Mouse (Mus musculus) forebrain, embryonic 13.5 days (tissue): ENCODE results near the gene Paqr6. TPM values are rescaled to one million over a fixed set of nuclear protein-coding genes. Genes with fewer than 3 reads are reported as not detected.

Source experiments
- polyA plus RNA-seq: library from polyadenylated mRNA; unstranded; fragments of >200 nt; fragmentation: Nextera tagmentation; extraction: Ambion mirVana; gene quantifications from 2 replicates; pipeline ENCODE4 v1.2.1, GENCODE M21; 2015

Paqr6 gene
- polyA plus RNA-seq, 1 experiment from 2014 or later, result 1.0 TPM

Other genes with a start within 250 kb of the Paqr6 start
- gene Mef2d, start 222.2 kb upstream of the Paqr6 start, polyA plus RNA-seq, result 15.0 and 16.5 TPM in 2 replicates
- gene Rhbg, start 109.9 kb upstream of the Paqr6 start, polyA plus RNA-seq, result 0.18 and 0.26 TPM in 2 replicates
- gene Gm38392, start 77.4 kb upstream of the Paqr6 start, polyA plus RNA-seq, result 0.31 TPM in 1 of 2 replicates, not detected in the other
- 11.9 and 12.3 TPM in 2 replicates for gene Tsacc, start 67.6 kb upstream of the Paqr6 start, polyA plus RNA-seq
- gene Cct3, start 67.5 kb upstream of the Paqr6 start, polyA plus RNA-seq, result 612 and 636 TPM in 2 replicates
- 82.5 and 100 TPM in 2 replicates for gene Glmp, start 39.6 kb upstream of the Paqr6 start, polyA plus RNA-seq
- 2.4 and 3.0 TPM in 2 replicates for gene Tmem79, start 28.4 kb upstream of the Paqr6 start, polyA plus RNA-seq
- 62.6 and 64.0 TPM in 2 replicates for gene Smg5, start 28.3 kb upstream of the Paqr6 start, polyA plus RNA-seq
- not detected in 2 replicates for gene Bglap3, start 8.2 kb downstream of the Paqr6 start, polyA plus RNA-seq
- gene Bglap2, start 14.1 kb downstream of the Paqr6 start, polyA plus RNA-seq, result not detected in 2 replicates
- gene Bglap, start 19.9 kb downstream of the Paqr6 start, polyA plus RNA-seq, result 0.54 TPM in 1 of 2 replicates, not detected in the other
- gene Pmf1, start 45.7 kb downstream of the Paqr6 start, polyA plus RNA-seq, result 107 TPM in 2 replicates
- gene Slc25a44, start 60.6 kb downstream of the Paqr6 start, polyA plus RNA-seq, result 23.0 and 26.2 TPM in 2 replicates
- 13.7 and 16.7 TPM in 2 replicates for gene Sema4a, start 96.6 kb downstream of the Paqr6 start, polyA plus RNA-seq
- 12.1 and 15.5 TPM in 2 replicates for gene Lmna, start 145.4 kb downstream of the Paqr6 start, polyA plus RNA-seq
- 51.5 and 52.6 TPM in 2 replicates for gene Mex3a, start 167.8 kb downstream of the Paqr6 start, polyA plus RNA-seq
- not detected in 2 replicates for gene Rab25, start 183.7 kb downstream of the Paqr6 start, polyA plus RNA-seq
- gene Lamtor2, start 188.5 kb downstream of the Paqr6 start, polyA plus RNA-seq, result 170 and 180 TPM in 2 replicates
- 43.5 and 47.5 TPM in 2 replicates for gene Ubqln4, start 189.2 kb downstream of the Paqr6 start, polyA plus RNA-seq
- gene Ssr2, start 211.3 kb downstream of the Paqr6 start, polyA plus RNA-seq, result 139 and 143 TPM in 2 replicates
- 151 and 162 TPM in 2 replicates for gene Arhgef2, start 241.4 kb downstream of the Paqr6 start, polyA plus RNA-seq